Comparison of ENCODE assay signal across 9 mouse cellular contexts in the genomic region with DNA sequence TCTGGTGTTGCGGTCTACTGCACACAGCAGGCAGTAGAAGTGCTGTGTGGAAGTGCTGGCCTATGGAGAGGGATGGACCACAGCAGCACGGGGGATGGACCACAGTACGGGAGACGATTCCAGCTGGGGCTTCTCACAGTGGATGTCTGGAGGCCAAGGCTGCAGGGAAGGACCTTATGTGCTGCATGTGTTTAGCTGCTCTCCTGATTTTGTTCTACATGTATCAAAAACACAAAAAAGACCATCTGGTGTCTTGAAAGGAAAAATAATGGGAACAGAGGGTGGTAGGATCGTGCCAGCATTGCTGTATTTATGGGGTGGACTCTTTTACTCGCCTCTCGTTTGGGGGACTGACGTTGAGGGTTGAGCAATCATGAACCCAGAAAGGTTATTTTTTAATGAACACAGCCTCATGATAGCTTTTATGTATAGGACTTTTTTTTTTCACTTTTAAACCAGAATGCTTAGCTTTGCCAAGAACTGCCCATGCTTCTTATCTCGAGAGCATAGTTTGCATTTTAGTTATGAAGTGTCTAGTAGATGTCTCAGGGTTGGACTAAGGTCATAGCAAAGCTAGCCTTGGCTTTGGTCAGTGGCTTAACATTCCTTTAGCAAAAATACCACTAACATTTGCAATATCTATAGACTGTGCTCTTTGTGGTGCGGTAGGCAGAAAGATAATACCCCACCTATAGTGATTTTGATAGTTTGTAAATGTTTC.
DNase-seq lines count a peak whose midpoint lies in the region; ATAC-seq lines count a peak whose summit lies in the region.
"Had no signal": no experiment of that assay in that cellular context is flagged by ENCODE, and none has a peak within 500 bp of the region (broad histone marks: within the 10 kb centered on the region; RNA-seq: fewer than 3 reads in every experiment).

No protein-coding gene starts in this region.

- H3K9ac ChIP-seq in forebrain, embryonic 13.5 days: no peak overlapping the region
- H3K9ac ChIP-seq in forebrain, embryonic 12.5 days: no peak overlapping the region
- no peak overlapping the region for H3K9ac ChIP-seq in liver, embryonic 13.5 days
- H3K9ac ChIP-seq in liver, embryonic 12.5 days: no peak overlapping the region
- no peak overlapping the region; the same call in 1 of the 2 replicates for H3K9ac ChIP-seq in stomach, embryonic 16.5 days (ENCODE audit: low read length)
- H3K9ac ChIP-seq in midbrain, embryonic 11.5 days (ENCODE audit: low read length): no peak overlapping the region
- H3K9ac ChIP-seq: neural tube, embryonic 15.5 days had no signal

- ATAC-seq in forebrain, embryonic 13.5 days: peak; percentile 72
- no peak for ATAC-seq in forebrain, embryonic 12.5 days (ENCODE audit: low FRiP score)
- ATAC-seq in liver, embryonic 13.5 days (ENCODE audit: low read depth): no peak
- ATAC-seq in liver, embryonic 12.5 days: no peak
- ATAC-seq in stomach, embryonic 16.5 days (ENCODE audit: insufficient read depth, low FRiP score): peak; percentile 86
- ATAC-seq in midbrain, embryonic 11.5 days (ENCODE audit: low FRiP score): no peak

- no peak for DNase-seq in liver, embryonic 13.5 days
- peak; percentile 51 to 55 for DNase-seq in heart, postnatal 14 days
- no peak for DNase-seq in MN1 (ENCODE audit: low spot score)
- no peak for DNase-seq in midbrain, embryonic 11.5 days (ENCODE audit: low spot score, missing footprints)

- 65% methylated on average over 10 of the region's 10 CpGs for WGBS in forebrain, embryonic 13.5 days
- WGBS in forebrain, embryonic 12.5 days: 78% methylated on average over 10 of the region's 10 CpGs
- 72% methylated on average over 10 of the region's 10 CpGs for WGBS in liver, embryonic 13.5 days (ENCODE audit: insufficient replicate concordance)
- WGBS in liver, embryonic 12.5 days (ENCODE audit: insufficient replicate concordance): 71% methylated on average over 10 of the region's 10 CpGs
- 44% methylated on average over 10 of the region's 10 CpGs for WGBS in stomach, embryonic 16.5 days
- WGBS in midbrain, embryonic 11.5 days: 80% methylated on average over 10 of the region's 10 CpGs

- H3K4me1 ChIP-seq in forebrain, embryonic 13.5 days: 0 out of 2 replicates have a peak, but pooled peaks cover 4% of the 10 kb centered on the region
- no peaks in the 10 kb centered on the region for H3K4me1 ChIP-seq in forebrain, embryonic 12.5 days
- H3K4me1 ChIP-seq in liver, embryonic 13.5 days (replicated peaks): 0 out of 2 replicates have a peak, but pooled peaks cover 7% of the 10 kb centered on the region
- H3K4me1 ChIP-seq in liver, embryonic 12.5 days: peaks cover 10% of the 10 kb centered on the region; the same call in 1 of the 2 replicates
- H3K4me1 ChIP-seq in stomach, embryonic 16.5 days (ENCODE audit: control insufficient read depth, insufficient read depth, low read length): peaks cover 15% of the 10 kb centered on the region
- H3K4me1 ChIP-seq in midbrain, embryonic 11.5 days (ENCODE audit: control insufficient read depth, insufficient read depth, low read length): no peaks in the 10 kb centered on the region
- H3K4me1 ChIP-seq: neural tube, embryonic 15.5 days had no signal

- H3K27me3 ChIP-seq in forebrain, embryonic 13.5 days: no peaks in the 10 kb centered on the region
- no peaks in the 10 kb centered on the region for H3K27me3 ChIP-seq in forebrain, embryonic 12.5 days
- no peaks in the 10 kb centered on the region for H3K27me3 ChIP-seq in liver, embryonic 13.5 days
- H3K27me3 ChIP-seq in liver, embryonic 12.5 days (replicated peaks): no peaks in the 10 kb centered on the region
- H3K27me3 ChIP-seq in stomach, embryonic 16.5 days (ENCODE audit: control insufficient read depth, insufficient read depth, low read length): no peaks in the 10 kb centered on the region
- no peaks in the 10 kb centered on the region for H3K27me3 ChIP-seq in midbrain, embryonic 11.5 days (ENCODE audit: control insufficient read depth, insufficient read depth, low read length)
- H3K27me3 ChIP-seq: neural tube, embryonic 15.5 days had no signal

- no peak overlapping the region for H3K4me2 ChIP-seq in forebrain, embryonic 13.5 days
- H3K4me2 ChIP-seq in forebrain, embryonic 12.5 days: no peak overlapping the region
- no peak overlapping the region for H3K4me2 ChIP-seq in liver, embryonic 13.5 days
- no peak overlapping the region for H3K4me2 ChIP-seq in liver, embryonic 12.5 days
- H3K4me2 ChIP-seq in stomach, embryonic 16.5 days (ENCODE audit: low read depth, low read length): no peak overlapping the region
- H3K4me2 ChIP-seq in midbrain, embryonic 11.5 days: no peak overlapping the region
- H3K4me2 ChIP-seq: neural tube, embryonic 15.5 days had no signal

- no peaks in the 10 kb centered on the region for H3K9me3 ChIP-seq in forebrain, embryonic 13.5 days (replicated peaks)
- H3K9me3 ChIP-seq in forebrain, embryonic 12.5 days: no peaks in the 10 kb centered on the region
- no peaks in the 10 kb centered on the region for H3K9me3 ChIP-seq in liver, embryonic 13.5 days (replicated peaks)
- H3K9me3 ChIP-seq in liver, embryonic 12.5 days (replicated peaks): no peaks in the 10 kb centered on the region
- no peaks in the 10 kb centered on the region for H3K9me3 ChIP-seq in stomach, embryonic 16.5 days (replicated peaks; ENCODE audit: control insufficient read depth, low read length)
- H3K9me3 ChIP-seq in midbrain, embryonic 11.5 days (ENCODE audit: control insufficient read depth, low read length): no peaks in the 10 kb centered on the region
- H3K9me3 ChIP-seq: neural tube, embryonic 15.5 days had no signal

- intact Hi-C loops in heart, postnatal 14 days (cut with DNase I): no loop called here

- no peak overlapping the region for H3K4me3 ChIP-seq in forebrain, embryonic 13.5 days
- no peak overlapping the region for H3K4me3 ChIP-seq in forebrain, embryonic 12.5 days (replicated peaks)
- H3K4me3 ChIP-seq in liver, embryonic 13.5 days (replicated peaks): no peak overlapping the region
- no peak overlapping the region for H3K4me3 ChIP-seq in liver, embryonic 12.5 days
- H3K4me3 ChIP-seq in stomach, embryonic 16.5 days (replicated peaks; ENCODE audit: low read length): no peak overlapping the region
- no peak overlapping the region for H3K4me3 ChIP-seq in midbrain, embryonic 11.5 days (ENCODE audit: low read depth, low read length)
- H3K4me3 ChIP-seq: neural tube, embryonic 15.5 days had no signal

- no peaks in the 10 kb centered on the region for H3K36me3 ChIP-seq in forebrain, embryonic 13.5 days (ENCODE audit: poor library complexity, severe bottlenecking)
- no peaks in the 10 kb centered on the region for H3K36me3 ChIP-seq in forebrain, embryonic 12.5 days (replicated peaks)
- no peaks in the 10 kb centered on the region for H3K36me3 ChIP-seq in liver, embryonic 13.5 days
- no peaks in the 10 kb centered on the region for H3K36me3 ChIP-seq in liver, embryonic 12.5 days
- no peaks in the 10 kb centered on the region for H3K36me3 ChIP-seq in stomach, embryonic 16.5 days (ENCODE audit: control insufficient read depth, insufficient read depth, low read length)
- no peaks in the 10 kb centered on the region for H3K36me3 ChIP-seq in midbrain, embryonic 11.5 days (ENCODE audit: control insufficient read depth, insufficient read depth, low read length)
- H3K36me3 ChIP-seq: neural tube, embryonic 15.5 days had no signal

- peak overlapping the region; percentile 6; the same call in 1 of the 2 replicates for H3K27ac ChIP-seq in forebrain, embryonic 13.5 days
- no peak overlapping the region for H3K27ac ChIP-seq in forebrain, embryonic 12.5 days
- H3K27ac ChIP-seq in liver, embryonic 13.5 days: 0 out of 2 replicates have a peak overlapping the region, but pooled peaks have one; percentile 41
- H3K27ac ChIP-seq in liver, embryonic 12.5 days: no peak overlapping the region
- H3K27ac ChIP-seq in stomach, embryonic 16.5 days (ENCODE audit: low read length): peak overlapping the region; percentile 64; the same call in 1 of the 2 replicates
- no peak overlapping the region for H3K27ac ChIP-seq in midbrain, embryonic 11.5 days (ENCODE audit: low read depth, low read length)
- H3K27ac ChIP-seq: neural tube, embryonic 15.5 days had no signal

Comparison
In these comparisons a context has a peak if more than half of its experiments do, and no peak if none do; other contexts are left out.
1. ATAC-seq: peak in forebrain, embryonic 13.5 days (single experiment) and stomach, embryonic 16.5 days (single experiment); none in forebrain, embryonic 12.5 days (single experiment), liver, embryonic 13.5 days (single experiment), liver, embryonic 12.5 days (single experiment) and midbrain, embryonic 11.5 days (single experiment).
2. H3K27ac ChIP-seq: peak in forebrain, embryonic 13.5 days (single experiment), liver, embryonic 13.5 days (single experiment) and stomach, embryonic 16.5 days (single experiment); none in forebrain, embryonic 12.5 days (single experiment), liver, embryonic 12.5 days (single experiment) and midbrain, embryonic 11.5 days (single experiment).
3. DNase-seq: peak in heart, postnatal 14 days (2 of 2); none in liver, embryonic 13.5 days (single experiment), MN1 (single experiment) and midbrain, embryonic 11.5 days (single experiment).